Mouse (Mus musculus) forebrain, embryonic 12.5 days (tissue): Measurements from ENCODE around the gene Mdfic. TPM values are rescaled to one million over a fixed set of nuclear protein-coding genes. Genes with fewer than 3 reads are reported as not detected.
"Not testable (repeated sequence)": the region's sequence is repeated elsewhere in the genome, so short reads cannot be mapped to it uniquely, and the experiment has no call there.

Experiments
- ATAC-seq: fragments of 200-750 bp; cut with Nextera tagmentation; 2 replicates; pipeline ENCODE4 v1.8.0; 2017; ENCODE audit warnings: moderate TSS enrichment; ENCODE audit not compliant: low FRiP score
- H3K27ac ChIP-seq: fragments of 300-500 bp; sonication (generic); 2 replicates; pipeline ENCODE4 v1.5.1; 2016; ENCODE audit warnings: mild to moderate bottlenecking
- H3K27me3 ChIP-seq: fragments of 300-500 bp; sonication (generic); 2 replicates; pipeline ENCODE4 v1.6.1; 2016; ENCODE audit warnings: mild to moderate bottlenecking
- H3K36me3 ChIP-seq: fragments of 300-500 bp; sonication (generic); replicated peaks from 2 replicates; pipeline ENCODE4 v1.6.1; 2016; ENCODE audit warnings: mild to moderate bottlenecking
- H3K4me1 ChIP-seq: fragments of 300-500 bp; sonication (generic); 2 replicates; pipeline ENCODE4 v1.6.1; 2016
- H3K4me2 ChIP-seq: fragments of 300-500 bp; sonication (generic); 2 replicates; pipeline ENCODE4 v1.6.1; 2016; ENCODE audit warnings: mild to moderate bottlenecking, moderate library complexity
- H3K4me3 ChIP-seq: fragments of 300-500 bp; sonication (generic); replicated peaks from 2 replicates; pipeline ENCODE4 v1.5.1; 2016; ENCODE audit warnings: mild to moderate bottlenecking
- H3K9ac ChIP-seq: fragments of 300-500 bp; sonication (generic); 2 replicates; pipeline ENCODE4 v1.6.1; 2016; ENCODE audit warnings: mild to moderate bottlenecking
- H3K9me3 ChIP-seq: fragments of 300-500 bp; sonication (generic); 2 replicates; pipeline ENCODE4 v1.6.1; 2016
- WGBS: fragments of 180-500 bp; shearing (Covaris S2); methylation state at CpG from one replicate; pipeline ENCODE4 v1.1.7; 2016; 5-methylcytosine and 5-hydroxymethylcytosine counted together
- polyA plus RNA-seq: library from polyadenylated mRNA; unstranded; fragments of >200 nt; fragmentation: Nextera tagmentation; extraction: Ambion mirVana; gene quantifications from 2 replicates; pipeline ENCODE4 v1.2.1, GENCODE M21; 2016

Gene Mdfic
- 3.6 and 5.2 TPM in 2 replicates for polyA plus RNA-seq

GRCm38 (mm10) chr6:15720461-15720817, at the start of gene Mdfic:
Gene Mdfic, plus strand, starts transcription at chr6:15720661.
- Histone ChIP-seq H3K27ac (peak within 1 kb of the TSS; percentile 14; the same call in 1 of the 2 replicates), H3K36me3 (no peaks in the 10 kb centered on the region), H3K4me2 (peak within 1 kb of the TSS; percentile 93), H3K4me3 (peak within 1 kb of the TSS; percentile 66), H3K9ac (peak within 1 kb of the TSS; percentile 69), H3K4me1 (peaks cover 2% of the 10 kb centered on the region), H3K9me3 (no peaks in the 10 kb centered on the region), H3K27me3 (peaks cover 13% of the 10 kb centered on the region)
- under 1% methylated on average over 16 of the region's 16 CpGs for WGBS
- ATAC-seq: peak; percentile 59

DNA sequence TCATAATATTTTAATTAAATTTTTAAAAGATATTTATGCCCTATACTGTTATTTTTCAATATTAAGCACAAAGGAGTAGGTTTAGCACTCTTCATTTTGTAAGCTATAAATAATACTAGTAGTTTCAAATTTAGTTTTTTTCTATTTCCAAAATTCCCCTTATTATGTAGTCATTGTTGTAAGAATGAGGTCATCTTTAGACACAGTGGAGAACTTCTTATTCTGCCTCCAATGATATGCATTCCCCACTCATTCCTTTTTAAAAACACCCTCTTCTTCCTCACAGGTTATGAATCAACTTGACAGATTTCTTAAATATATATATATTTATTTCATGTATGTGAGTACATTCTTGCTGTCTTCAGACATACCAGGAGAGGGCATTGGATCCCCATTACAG, 49.1 kb upstream of the Mdfic start:
- H3K9me3 ChIP-seq: no peaks in the 10 kb centered on the region
- ATAC-seq: no peak
- H3K4me1 ChIP-seq: no peaks in the 10 kb centered on the region
- no peaks in the 10 kb centered on the region for H3K36me3 ChIP-seq
- no peaks in the 10 kb centered on the region for H3K27me3 ChIP-seq
- H3K9ac ChIP-seq: no peak overlapping the region
- no peak overlapping the region for H3K27ac ChIP-seq
- H3K4me3 ChIP-seq: no peak overlapping the region
- H3K4me2 ChIP-seq: no peak overlapping the region

GRCm38 (mm10) chr6:15710080-15710479, 10.4 kb upstream of the Mdfic start:
- H3K9me3 ChIP-seq: no peaks in the 10 kb centered on the region
- H3K4me3 ChIP-seq: no peak overlapping the region
- H3K36me3 ChIP-seq: no peaks in the 10 kb centered on the region
- H3K4me2 ChIP-seq: no peak overlapping the region
- 0 out of 2 replicates have a peak, but pooled peaks cover 3% of the 10 kb centered on the region for H3K27me3 ChIP-seq
- no peaks in the 10 kb centered on the region; the same call in 1 of the 2 replicates for H3K4me1 ChIP-seq
- 90% methylated on average over 4 of the region's 4 CpGs for WGBS
- H3K9ac ChIP-seq: no peak overlapping the region
- no peak overlapping the region for H3K27ac ChIP-seq
- no peak for ATAC-seq

DNA sequence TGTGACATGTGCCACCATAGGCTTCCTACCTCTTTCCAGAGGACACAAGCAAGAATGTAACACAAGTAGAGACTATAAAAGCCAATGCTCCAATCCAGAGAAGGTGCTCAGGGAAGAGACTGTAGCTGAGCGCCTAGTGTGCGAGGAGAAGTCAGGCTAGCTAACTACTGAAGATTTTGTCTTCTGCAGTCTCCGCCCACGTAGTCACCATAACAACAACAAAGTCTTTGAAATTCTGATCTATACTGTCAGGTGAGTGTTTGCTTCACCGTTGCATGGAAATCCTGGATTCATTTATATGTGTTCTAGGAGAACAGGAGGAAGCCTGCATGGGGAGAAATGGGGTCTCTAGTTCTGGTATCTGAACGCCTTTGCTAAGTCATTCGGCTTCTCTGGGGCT, 9.8 kb upstream of the Mdfic start:
- no peaks in the 10 kb centered on the region for H3K9me3 ChIP-seq
- H3K4me3 ChIP-seq: no peak overlapping the region
- no peak overlapping the region for H3K9ac ChIP-seq
- 0 out of 2 replicates have a peak, but pooled peaks cover 3% of the 10 kb centered on the region for H3K27me3 ChIP-seq
- no peaks in the 10 kb centered on the region; the same call in 1 of the 2 replicates for H3K4me1 ChIP-seq
- 86% methylated on average over 7 of the region's 7 CpGs for WGBS
- no peaks in the 10 kb centered on the region for H3K36me3 ChIP-seq
- no peak for ATAC-seq
- H3K27ac ChIP-seq: no peak overlapping the region
- H3K4me2 ChIP-seq: no peak overlapping the region

DNA sequence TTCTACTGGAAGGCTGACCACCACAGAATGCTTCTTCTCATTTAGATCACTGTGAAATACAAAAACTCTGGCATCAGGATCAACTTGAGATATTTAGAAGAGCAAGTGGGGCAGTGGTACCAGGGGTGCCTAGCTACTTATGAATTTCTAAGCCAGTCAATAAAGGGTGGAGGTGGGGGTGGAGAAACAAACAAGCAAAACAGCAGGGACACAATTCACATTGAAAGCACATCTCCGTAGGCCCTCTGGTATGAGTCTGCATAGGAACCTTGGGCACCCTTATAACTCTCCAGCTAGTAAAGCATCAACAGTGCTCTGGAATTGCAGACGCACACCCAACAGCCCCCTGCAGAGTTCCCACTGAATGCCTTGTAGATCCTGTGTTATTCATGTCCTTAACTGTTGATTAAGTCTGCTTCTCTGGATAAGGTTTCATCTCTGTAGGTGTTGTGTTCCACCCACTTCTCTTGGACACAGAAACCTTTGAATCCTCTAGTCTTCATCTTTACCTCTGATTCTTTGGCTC, 7.5 kb upstream of the Mdfic start:
- WGBS: 37% methylated on average over 2 of the region's 2 CpGs
- no peaks in the 10 kb centered on the region for H3K9me3 ChIP-seq
- H3K27me3 ChIP-seq: 0 out of 2 replicates have a peak, but pooled peaks cover 3% of the 10 kb centered on the region
- H3K4me1 ChIP-seq: no peaks in the 10 kb centered on the region; the same call in 1 of the 2 replicates
- no peak for ATAC-seq
- H3K9ac ChIP-seq: no peak overlapping the region
- H3K27ac ChIP-seq: no peak overlapping the region
- no peak overlapping the region for H3K4me2 ChIP-seq
- H3K36me3 ChIP-seq: no peaks in the 10 kb centered on the region
- no peak overlapping the region for H3K4me3 ChIP-seq

DNA sequence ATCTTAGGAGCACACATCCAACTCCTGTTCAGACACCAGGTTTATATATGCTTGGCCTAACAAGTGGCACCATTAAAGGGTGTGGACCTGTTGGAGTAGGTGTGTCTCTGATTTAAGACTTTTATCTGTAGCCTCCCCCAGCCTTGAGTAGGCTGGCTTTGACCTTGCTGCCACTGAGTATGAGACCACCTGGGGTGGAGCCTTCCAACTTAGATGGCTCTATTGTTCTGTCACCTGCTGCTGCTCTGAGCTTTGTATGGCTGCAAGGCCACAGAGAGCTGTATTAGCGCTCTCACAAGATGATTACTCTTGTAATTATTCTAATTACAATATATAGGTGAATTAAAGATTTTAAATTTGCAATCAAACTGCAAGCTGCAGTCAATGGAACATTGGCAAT, 6.4 kb upstream of the Mdfic start:
- not testable (repeated sequence) for H3K9ac ChIP-seq, H3K36me3 ChIP-seq, H3K4me1 ChIP-seq, H3K27ac ChIP-seq, H3K27me3 ChIP-seq, H3K4me3 ChIP-seq, ATAC-seq, H3K9me3 ChIP-seq, H3K4me2 ChIP-seq
- WGBS: 73% methylated on average over 1 of the region's 1 CpGs

DNA sequence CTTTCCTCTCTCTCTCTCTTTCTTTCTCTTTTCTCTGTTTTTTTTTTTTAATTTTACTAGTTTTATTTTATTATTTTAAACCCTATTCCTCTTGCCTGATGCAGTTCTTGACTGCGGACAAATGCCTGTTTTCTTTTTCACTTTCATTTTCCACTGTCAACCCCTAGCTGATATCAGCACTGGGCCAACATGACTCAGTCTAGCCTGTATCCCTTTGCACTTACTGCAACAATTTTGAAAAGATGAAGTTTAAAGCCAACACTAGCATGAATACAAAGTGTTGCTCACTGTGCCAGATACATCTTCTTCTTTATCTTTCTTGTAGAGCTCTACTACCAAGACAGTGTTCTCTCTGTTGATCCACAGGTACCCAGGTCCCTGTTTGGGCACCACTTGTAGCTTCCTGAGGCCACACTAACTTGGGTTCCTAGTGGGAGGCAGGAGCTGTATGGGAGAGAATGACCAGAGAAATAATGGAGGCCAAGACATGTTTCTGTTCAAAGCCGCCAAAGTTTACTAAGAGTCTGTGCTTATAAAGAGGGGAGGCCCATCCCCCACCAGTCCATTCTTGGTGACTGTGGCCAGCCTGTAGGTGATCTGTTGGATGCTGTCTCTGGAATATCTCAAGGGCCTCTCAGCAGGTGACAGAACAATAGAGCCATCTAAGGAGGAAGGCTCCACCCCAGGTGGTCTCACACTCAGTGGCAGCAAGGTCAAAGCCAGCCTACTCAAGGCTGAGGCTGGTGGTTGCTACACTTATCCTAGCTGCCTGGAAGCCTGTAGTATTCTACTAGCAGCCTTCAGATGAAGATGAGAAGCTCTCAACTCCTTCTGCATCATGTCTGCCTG, 5.2 kb upstream of the Mdfic start:
- 87% methylated on average over 2 of the region's 2 CpGs for WGBS
- H3K9ac ChIP-seq: no peak overlapping the region
- no peaks in the 10 kb centered on the region; the same call in 1 of the 2 replicates for H3K4me1 ChIP-seq
- no peak for ATAC-seq
- H3K4me3 ChIP-seq: no peak overlapping the region
- H3K36me3 ChIP-seq: no peaks in the 10 kb centered on the region
- H3K9me3 ChIP-seq: no peaks in the 10 kb centered on the region
- peaks cover 9% of the 10 kb centered on the region for H3K27me3 ChIP-seq
- no peak overlapping the region for H3K4me2 ChIP-seq
- H3K27ac ChIP-seq: no peak overlapping the region

DNA sequence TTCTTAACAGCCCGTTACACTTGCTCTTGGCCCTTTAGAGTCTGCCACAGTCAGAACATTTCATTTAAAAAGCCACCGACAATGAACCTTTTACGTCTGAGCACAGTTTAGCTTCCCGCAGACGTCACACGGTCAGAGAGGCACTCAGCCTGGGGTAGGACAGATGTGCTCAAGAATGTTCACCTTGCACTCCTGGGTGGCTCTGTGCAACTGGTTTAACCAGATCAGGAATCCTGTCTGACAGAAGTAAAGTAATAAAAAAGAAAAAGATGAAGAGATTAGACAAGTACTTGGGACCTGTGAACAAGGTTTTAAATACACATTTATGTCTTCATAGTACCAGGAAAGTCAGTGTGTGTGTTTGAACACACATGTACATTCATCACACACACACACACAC, 542 bp upstream of the Mdfic start:
- H3K36me3 ChIP-seq: no peaks in the 10 kb centered on the region
- H3K27ac ChIP-seq: no peak overlapping the region
- H3K9ac ChIP-seq: no peak overlapping the region
- H3K4me2 ChIP-seq: no peak overlapping the region
- no peak overlapping the region for H3K4me3 ChIP-seq
- H3K4me1 ChIP-seq: peaks cover 2% of the 10 kb centered on the region
- H3K9me3 ChIP-seq: no peaks in the 10 kb centered on the region
- ATAC-seq: no peak
- WGBS: 57% methylated on average over 6 of the region's 6 CpGs
- H3K27me3 ChIP-seq: peaks cover 13% of the 10 kb centered on the region

- no peaks in the 10 kb centered on the region for H3K9me3 ChIP-seq
- H3K9ac ChIP-seq: peak overlapping the region; percentile 69
- peak overlapping the region; percentile 93 for H3K4me2 ChIP-seq
- WGBS: under 1% methylated on average over 58 of the region's 60 CpGs
- H3K27ac ChIP-seq: peak overlapping the region; percentile 14; the same call in 1 of the 2 replicates
- H3K27me3 ChIP-seq: peaks cover 13% of the 10 kb centered on the region
- peak overlapping the region; percentile 66 for H3K4me3 ChIP-seq
- ATAC-seq: peak; percentile 81
- H3K4me1 ChIP-seq: peaks cover 2% of the 10 kb centered on the region
- no peaks in the 10 kb centered on the region for H3K36me3 ChIP-seq
Measured at GRCm38 (mm10) chr6:15720818-15721715, 606 bp downstream of the Mdfic start.

GRCm38 (mm10) chr6:15721716-15722031, 1.2 kb downstream of the Mdfic start:
- Histone ChIP-seq H3K9ac (peak overlapping the region; percentile 69; the same call in 1 of the 2 replicates), H3K4me1 (peaks cover 2% of the 10 kb centered on the region), H3K4me3 (peak overlapping the region; percentile 66), H3K36me3 (no peaks in the 10 kb centered on the region), H3K27me3 (peaks cover 13% of the 10 kb centered on the region), H3K4me2 (peak overlapping the region; percentile 93), H3K27ac (no peak overlapping the region), H3K9me3 (no peaks in the 10 kb centered on the region)
- no peak for ATAC-seq
- 33% methylated on average over 5 of the region's 5 CpGs for WGBS

- not testable (repeated sequence) for H3K27ac ChIP-seq, H3K4me2 ChIP-seq, H3K9ac ChIP-seq, H3K4me3 ChIP-seq, ATAC-seq, H3K4me1 ChIP-seq, H3K36me3 ChIP-seq, H3K9me3 ChIP-seq
- peaks cover 13% of the 10 kb centered on the region for H3K27me3 ChIP-seq
- WGBS: 86% methylated on average over 8 of the region's 8 CpGs
Measured at GRCm38 (mm10) chr6:15722631-15723030, 2.2 kb downstream of the Mdfic start.

DNA sequence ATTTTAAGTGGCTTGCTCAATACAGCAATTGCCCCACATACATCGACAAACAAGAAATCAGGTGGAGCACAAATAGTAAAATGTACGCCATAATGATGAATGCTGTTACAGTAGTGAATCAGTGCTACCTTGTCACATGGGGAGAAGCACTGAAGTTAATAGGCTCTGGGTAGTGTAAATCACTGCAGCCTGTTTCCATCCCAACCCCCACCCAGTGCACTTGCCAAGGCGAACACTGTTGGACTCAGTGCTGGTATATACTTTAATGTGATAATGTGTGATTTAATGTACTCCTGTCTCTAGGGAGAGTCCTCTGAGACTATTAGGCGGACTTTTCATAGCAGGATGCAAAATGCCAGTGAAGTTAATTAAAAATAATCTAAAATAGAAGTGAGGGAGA, 3.8 kb downstream of the Mdfic start:
- 86% methylated on average over 4 of the region's 4 CpGs for WGBS
- H3K4me2 ChIP-seq: no peak overlapping the region
- H3K36me3 ChIP-seq: no peaks in the 10 kb centered on the region
- H3K27me3 ChIP-seq: peaks cover 5% of the 10 kb centered on the region; the same call in 1 of the 2 replicates
- H3K27ac ChIP-seq: no peak overlapping the region
- H3K4me1 ChIP-seq: peaks cover 2% of the 10 kb centered on the region
- H3K4me3 ChIP-seq: no peak overlapping the region
- no peak overlapping the region for H3K9ac ChIP-seq
- ATAC-seq: no peak
- no peaks in the 10 kb centered on the region for H3K9me3 ChIP-seq
